Mouse (Mus musculus) embryonic fibroblast, embryonic 13.5 days (primary cell): Measurements from ENCODE around the gene Arpp19.

Source experiments
- CTCF ChIP-seq: IDR thresholded peaks from 2 replicates; pipeline ENCODE4 v1.5.1; 2011; ENCODE audit warnings: mild to moderate bottlenecking, control low read depth, low read length, moderate library complexity, borderline replicate concordance; ENCODE audit not compliant: insufficient read depth
- POLR2A ChIP-seq: IDR thresholded peaks from 2 replicates; pipeline ENCODE4 v1.6.1; 2011; ENCODE audit warnings: low read depth, mild to moderate bottlenecking, control low read depth, low read length, moderate library complexity

DNA sequence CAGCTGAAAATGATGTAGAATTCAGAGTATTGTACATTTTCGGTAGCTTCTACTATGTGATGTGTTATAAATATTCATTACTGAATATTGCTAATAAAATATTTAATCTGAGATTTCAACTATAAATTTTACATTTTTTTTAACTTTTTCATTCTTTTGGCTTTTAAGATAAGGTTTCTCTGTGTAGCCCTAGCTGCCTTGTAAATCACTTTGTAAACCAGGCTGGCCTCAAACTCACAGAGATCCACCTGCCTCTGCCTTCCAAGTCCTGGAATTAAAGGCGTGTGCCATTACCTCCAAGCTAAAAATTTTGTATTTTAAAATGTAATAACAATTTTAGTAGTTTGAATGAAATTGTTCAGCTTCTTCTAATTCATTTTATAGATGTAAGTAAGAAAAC, 20.8 kb upstream of the Arpp19 start:
- TF ChIP-seq CTCF (no peak), POLR2A (no peak)
